Mouse (Mus musculus) midbrain, embryonic 15.5 days (tissue): ENCODE results near the gene Adi1. TPM values are rescaled to one million over a fixed set of nuclear protein-coding genes. Genes with fewer than 3 reads are reported as not detected.
A peak's percentile ranks its signal among the peaks of the same experiment; 100 is the strongest.

Source experiments
- ATAC-seq: fragments of 200-750 bp; cut with Nextera tagmentation; replicated peaks from 2 replicates; pipeline ENCODE4 v1.8.0; 2017; ENCODE audit warnings: moderate TSS enrichment
- H3K27ac ChIP-seq: fragments of 300-500 bp; sonication (generic); 2 replicates; pipeline ENCODE4 v1.5.1; 2015; ENCODE audit warnings: mild to moderate bottlenecking, inconsistent platforms
- H3K27me3 ChIP-seq: fragments of 300-500 bp; sonication (generic); replicated peaks from 2 replicates; pipeline ENCODE4 v1.6.1; 2015; ENCODE audit warnings: inconsistent platforms
- H3K36me3 ChIP-seq: fragments of 300-500 bp; sonication (generic); replicated peaks from 2 replicates; pipeline ENCODE4 v1.6.1; 2015; ENCODE audit warnings: inconsistent platforms
- H3K4me1 ChIP-seq: fragments of 300-500 bp; sonication (generic); 2 replicates; pipeline ENCODE4 v1.6.1; 2015; ENCODE audit warnings: inconsistent platforms
- H3K4me2 ChIP-seq: fragments of 300-500 bp; sonication (generic); 2 replicates; pipeline ENCODE4 v1.6.1; 2015; ENCODE audit warnings: inconsistent platforms, mild to moderate bottlenecking, moderate library complexity
- H3K4me3 ChIP-seq: fragments of 300-500 bp; sonication (generic); 2 replicates; pipeline ENCODE4 v1.5.1; 2015; ENCODE audit warnings: mild to moderate bottlenecking, inconsistent platforms
- H3K9ac ChIP-seq: fragments of 300-500 bp; sonication (generic); 2 replicates; pipeline ENCODE4 v1.6.1; 2015; ENCODE audit warnings: mild to moderate bottlenecking, inconsistent platforms
- H3K9me3 ChIP-seq: fragments of 300-500 bp; sonication (generic); 2 replicates; pipeline ENCODE4 v1.6.1; 2016; ENCODE audit warnings: inconsistent platforms
- WGBS: fragments of 180-500 bp; shearing (Covaris S2); methylation state at CpG from one replicate; pipeline ENCODE4 v1.1.7; 2015; ENCODE audit warnings: mixed read lengths; 5-methylcytosine and 5-hydroxymethylcytosine counted together
- polyA plus RNA-seq: library from polyadenylated mRNA; unstranded; fragments of >200 nt; fragmentation: Nextera tagmentation; extraction: Ambion mirVana; gene quantifications from 2 replicates; pipeline ENCODE4 v1.2.1, GENCODE M21; 2015

Adi1 gene
- polyA plus RNA-seq, 1 experiment from 2014 or later, result 23.8 TPM

GRCm38 (mm10) chr12:28699086-28699485 lies 24.1 kb downstream of the Adi1 start:
- no peak for ATAC-seq
- no peaks in the 10 kb centered on the region for H3K27me3 ChIP-seq
- H3K9me3 ChIP-seq, result no peaks in the 10 kb centered on the region
- H3K4me1 ChIP-seq, result peaks cover 35% of the 10 kb centered on the region
- H3K27ac ChIP-seq, result peak overlapping the region; percentile 91
- no peaks in the 10 kb centered on the region for H3K36me3 ChIP-seq
- peak overlapping the region; percentile 2; the same call in 1 of the 2 replicates for H3K9ac ChIP-seq
- WGBS, result 72% methylated on average over 5 of the region's 5 CpGs
- no peak overlapping the region for H3K4me3 ChIP-seq
- H3K4me2 ChIP-seq, result no peak overlapping the region

GRCm38 (mm10) chr12:28699656-28700055 lies 24.6 kb downstream of the Adi1 start:
- Histone ChIP-seq H3K4me2 (no peak overlapping the region), H3K36me3 (no peaks in the 10 kb centered on the region), H3K9me3 (no peaks in the 10 kb centered on the region), H3K4me3 (no peak overlapping the region), H3K4me1 (peaks cover 39% of the 10 kb centered on the region), H3K9ac (peak overlapping the region; percentile 28; the same call in 1 of the 2 replicates), H3K27me3 (no peaks in the 10 kb centered on the region), H3K27ac (peak overlapping the region; percentile 91)
- 9% methylated on average over 6 of the region's 6 CpGs for WGBS
- peak; percentile 40; the same call in 1 of the 2 replicates for ATAC-seq

- Histone ChIP-seq H3K27me3 (no peaks in the 10 kb centered on the region), H3K4me2 (no peak overlapping the region), H3K4me1 (peaks cover 43% of the 10 kb centered on the region), H3K36me3 (no peaks in the 10 kb centered on the region), H3K9ac (peak overlapping the region; percentile 28; the same call in 1 of the 2 replicates), H3K4me3 (no peak overlapping the region), H3K27ac (peak overlapping the region; percentile 91), H3K9me3 (no peaks in the 10 kb centered on the region)
- peak; percentile 29; the same call in 1 of the 2 replicates for ATAC-seq
- 22% methylated on average over 3 of the region's 3 CpGs for WGBS
These were observed 25.1 kb downstream of the Adi1 start for GRCm38 (mm10) chr12:28700101-28700511.

- 66% methylated on average over 19 of the region's 19 CpGs for WGBS
- peak; percentile 37 for ATAC-seq
- no peak overlapping the region for H3K4me3 ChIP-seq
These were observed 25.6 kb downstream of the Adi1 start for GRCm38 (mm10) chr12:28700561-28701025.

GRCm38 (mm10) chr12:28701302-28701701 lies 26.3 kb downstream of the Adi1 start:
- Histone ChIP-seq H3K4me2 (no peak overlapping the region), H3K9ac (no peak overlapping the region), H3K27ac (peak overlapping the region; percentile 91), H3K4me1 (peaks cover 43% of the 10 kb centered on the region), H3K36me3 (no peaks in the 10 kb centered on the region), H3K9me3 (no peaks in the 10 kb centered on the region), H3K27me3 (no peaks in the 10 kb centered on the region), H3K4me3 (no peak overlapping the region)
- 89% methylated on average over 11 of the region's 11 CpGs for WGBS
- ATAC-seq, result no peak

More at GRCm38 (mm10) chr12:28700561-28701025, 25.6 kb downstream of the Adi1 start:
- Histone ChIP-seq H3K36me3 (no peaks in the 10 kb centered on the region), H3K4me2 (no peak overlapping the region), H3K27ac (peak overlapping the region; percentile 91), H3K27me3 (no peaks in the 10 kb centered on the region), H3K9ac (no peak overlapping the region), H3K9me3 (no peaks in the 10 kb centered on the region), H3K4me1 (peaks cover 43% of the 10 kb centered on the region)

- Histone ChIP-seq H3K9me3 (no peaks in the 10 kb centered on the region), H3K4me2 (0 out of 2 replicates have a peak overlapping the region, but pooled peaks have one; percentile 8), H3K36me3 (no peaks in the 10 kb centered on the region), H3K27me3 (no peaks in the 10 kb centered on the region), H3K4me3 (no peak overlapping the region), H3K4me1 (peaks cover 29% of the 10 kb centered on the region), H3K9ac (0 out of 2 replicates have a peak overlapping the region, but pooled peaks have one; percentile 20), H3K27ac (no peak overlapping the region)
- ATAC-seq, result no peak
- 10% methylated on average over 12 of the region's 12 CpGs for WGBS
These were observed 29.4 kb downstream of the Adi1 start for GRCm38 (mm10) chr12:28704381-28704780.

GRCm38 (mm10) chr12:28705204-28705603 lies 30.2 kb downstream of the Adi1 start:
- H3K4me3 ChIP-seq, result no peak overlapping the region
- H3K27me3 ChIP-seq, result no peaks in the 10 kb centered on the region
- H3K9ac ChIP-seq, result no peak overlapping the region
- no peak overlapping the region for H3K4me2 ChIP-seq
- H3K36me3 ChIP-seq, result no peaks in the 10 kb centered on the region
- H3K9me3 ChIP-seq, result no peaks in the 10 kb centered on the region
- peaks cover 22% of the 10 kb centered on the region for H3K4me1 ChIP-seq
- H3K27ac ChIP-seq, result 0 out of 2 replicates have a peak overlapping the region, but pooled peaks have one; percentile 20
- WGBS, result 85% methylated on average over 6 of the region's 6 CpGs
- ATAC-seq, result no peak

GRCm38 (mm10) chr12:28708154-28708553 lies 33.1 kb downstream of the Adi1 start:
- Histone ChIP-seq H3K27ac (no peak overlapping the region), H3K4me3 (no peak overlapping the region), H3K4me1 (peaks cover 8% of the 10 kb centered on the region), H3K4me2 (no peak overlapping the region), H3K27me3 (no peaks in the 10 kb centered on the region), H3K36me3 (peaks cover 7% of the 10 kb centered on the region; the same call in 1 of the 2 replicates), H3K9ac (no peak overlapping the region), H3K9me3 (no peaks in the 10 kb centered on the region)
- no peak for ATAC-seq
- 83% methylated on average over 4 of the region's 4 CpGs for WGBS

- WGBS, result 60% methylated on average over 22 of the region's 22 CpGs
- Histone ChIP-seq H3K4me3 (no peak overlapping the region), H3K36me3 (peaks cover 8% of the 10 kb centered on the region; the same call in 1 of the 2 replicates), H3K9me3 (no peaks in the 10 kb centered on the region), H3K27me3 (no peaks in the 10 kb centered on the region), H3K4me1 (no peaks in the 10 kb centered on the region), H3K4me2 (no peak overlapping the region), H3K27ac (peak overlapping the region; percentile 60; the same call in 1 of the 2 replicates), H3K9ac (no peak overlapping the region)
- no peak for ATAC-seq
These were observed 35.6 kb downstream of the Adi1 start for GRCm38 (mm10) chr12:28710566-28711185.

- no peaks in the 10 kb centered on the region for H3K27me3 ChIP-seq
- no peak overlapping the region for H3K4me2 ChIP-seq
- H3K27ac ChIP-seq, result no peak overlapping the region
- no peak overlapping the region for H3K9ac ChIP-seq
- no peaks in the 10 kb centered on the region for H3K9me3 ChIP-seq
- H3K4me3 ChIP-seq, result no peak overlapping the region
- ATAC-seq, result no peak
- H3K36me3 ChIP-seq, result peaks cover 9% of the 10 kb centered on the region
- no peaks in the 10 kb centered on the region for H3K4me1 ChIP-seq
- WGBS, result 87% methylated on average over 24 of the region's 24 CpGs
These were observed 40.0 kb downstream of the Adi1 start for GRCm38 (mm10) chr12:28714822-28715632.

GRCm38 (mm10) chr12:28717066-28717465 lies 42.0 kb downstream of the Adi1 start:
- Histone ChIP-seq H3K4me1 (no peaks in the 10 kb centered on the region), H3K4me2 (no peak overlapping the region), H3K36me3 (peaks cover 26% of the 10 kb centered on the region), H3K27me3 (no peaks in the 10 kb centered on the region), H3K9me3 (no peaks in the 10 kb centered on the region), H3K9ac (no peak overlapping the region), H3K4me3 (no peak overlapping the region), H3K27ac (no peak overlapping the region)
- ATAC-seq, result no peak
- WGBS, result 83% methylated on average over 2 of the region's 2 CpGs

GRCm38 (mm10) chr12:28718106-28718505 lies 43.1 kb downstream of the Adi1 start:
- no peaks in the 10 kb centered on the region for H3K27me3 ChIP-seq
- H3K9me3 ChIP-seq, result no peaks in the 10 kb centered on the region
- H3K4me1 ChIP-seq, result no peaks in the 10 kb centered on the region
- no peak overlapping the region for H3K4me2 ChIP-seq
- H3K36me3 ChIP-seq, result peaks cover 19% of the 10 kb centered on the region
- no peak for ATAC-seq
- H3K27ac ChIP-seq, result no peak overlapping the region
- no peak overlapping the region for H3K9ac ChIP-seq
- no peak overlapping the region for H3K4me3 ChIP-seq
- WGBS, result 97% methylated on average over 2 of the region's 2 CpGs
